Mouse (Mus musculus) lung, embryonic 15.5 days (tissue): ENCODE measurements at regions not wholly inside any gene's neighbourhood (a gene's known extent, or its start where the extent isn't known, plus 50 kb on each side); places are given as distances from the start of the nearest gene placed in this dataset.

ENCODE experiments used
- ATAC-seq: fragments of 200-750 bp; cut with Nextera tagmentation; 2 replicates; pipeline ENCODE4 v1.8.0; 2017; ENCODE audit warnings: moderate number of reproducible peaks, borderline replicate concordance; ENCODE audit not compliant: low FRiP score, low TSS enrichment; ENCODE audit errors: extremely low read depth
- H3K27ac ChIP-seq: fragments of 300-500 bp; sonication (generic); 2 replicates; pipeline ENCODE4 v1.5.1; 2015; ENCODE audit warnings: moderate library complexity, mild to moderate bottlenecking, inconsistent platforms
- H3K27me3 ChIP-seq: fragments of 300-500 bp; sonication (generic); 2 replicates; pipeline ENCODE4 v1.6.1; 2015; ENCODE audit warnings: inconsistent platforms
- H3K36me3 ChIP-seq: fragments of 300-500 bp; sonication (generic); 2 replicates; pipeline ENCODE4 v1.6.1; 2015; ENCODE audit warnings: inconsistent platforms
- H3K4me1 ChIP-seq: fragments of 300-500 bp; sonication (generic); 2 replicates; pipeline ENCODE4 v1.6.1; 2015; ENCODE audit warnings: inconsistent platforms
- H3K4me2 ChIP-seq: fragments of 300-500 bp; sonication (generic); 2 replicates; pipeline ENCODE4 v1.6.1; 2015; ENCODE audit warnings: inconsistent platforms, mild to moderate bottlenecking, moderate library complexity
- H3K4me3 ChIP-seq: fragments of 300-500 bp; sonication (generic); 2 replicates; pipeline ENCODE4 v1.5.1; 2015; ENCODE audit warnings: mild to moderate bottlenecking, inconsistent platforms
- H3K9ac ChIP-seq: fragments of 300-500 bp; sonication (generic); 2 replicates; pipeline ENCODE4 v1.6.1; 2015; ENCODE audit warnings: inconsistent platforms
- H3K9me3 ChIP-seq: fragments of 300-500 bp; sonication (generic); 2 replicates; pipeline ENCODE4 v1.6.1; 2016; ENCODE audit warnings: inconsistent platforms
- WGBS: fragments of 180-500 bp; shearing (Covaris S2); methylation state at CpG from one replicate; pipeline ENCODE4 v1.1.7; 2015; 5-methylcytosine and 5-hydroxymethylcytosine counted together

GRCm38 (mm10) chr14:86358584-86358983 lies 782.5 kb downstream of the Diaph3 start:
- Histone ChIP-seq H3K36me3 (no peaks in the 10 kb centered on the region), H3K4me1 (no peaks in the 10 kb centered on the region), H3K9ac (no peak overlapping the region), H3K27ac (no peak overlapping the region), H3K4me3 (no peak overlapping the region), H3K27me3 (no peaks in the 10 kb centered on the region), H3K4me2 (no peak overlapping the region), H3K9me3 (no peaks in the 10 kb centered on the region)
- WGBS, result 85% methylated on average over 6 of the region's 6 CpGs
- no peak for ATAC-seq

- no peaks in the 10 kb centered on the region for H3K9me3 ChIP-seq
- H3K9ac ChIP-seq, result no peak overlapping the region
- ATAC-seq, result no peak
- no peak overlapping the region for H3K4me2 ChIP-seq
- no peaks in the 10 kb centered on the region for H3K36me3 ChIP-seq
- H3K27me3 ChIP-seq, result no peaks in the 10 kb centered on the region
- 0 out of 2 replicates have a peak, but pooled peaks cover 5% of the 10 kb centered on the region for H3K4me1 ChIP-seq
- WGBS, result 16% methylated on average over 1 of the region's 1 CpGs
- no peak overlapping the region for H3K4me3 ChIP-seq
- H3K27ac ChIP-seq, result no peak overlapping the region
Measured at GRCm38 (mm10) chr14:86350526-86350925, 790.5 kb downstream of the Diaph3 start.

- no peaks in the 10 kb centered on the region for H3K36me3 ChIP-seq
- no peak overlapping the region for H3K27ac ChIP-seq
- H3K27me3 ChIP-seq, result no peaks in the 10 kb centered on the region
- H3K9ac ChIP-seq, result no peak overlapping the region
- H3K4me3 ChIP-seq, result no peak overlapping the region
- ATAC-seq, result peak; percentile 57
- H3K4me2 ChIP-seq, result no peak overlapping the region
- WGBS, result 58% methylated on average over 6 of the region's 6 CpGs
- no peaks in the 10 kb centered on the region for H3K4me1 ChIP-seq
- H3K9me3 ChIP-seq, result no peaks in the 10 kb centered on the region
Measured at GRCm38 (mm10) chr14:86339007-86339406, 802.0 kb downstream of the Diaph3 start.

- Histone ChIP-seq H3K9me3 (no peaks in the 10 kb centered on the region), H3K27ac (no peak overlapping the region), H3K27me3 (no peaks in the 10 kb centered on the region), H3K36me3 (no peaks in the 10 kb centered on the region), H3K9ac (no peak overlapping the region), H3K4me1 (no peaks in the 10 kb centered on the region), H3K4me3 (no peak overlapping the region), H3K4me2 (no peak overlapping the region)
- 84% methylated on average over 5 of the region's 5 CpGs for WGBS
- no peak for ATAC-seq
Measured at GRCm38 (mm10) chr14:86337052-86337451, 804.0 kb downstream of the Diaph3 start.

GRCm38 (mm10) chr14:86335284-86335683 lies 805.8 kb downstream of the Diaph3 start:
- no peaks in the 10 kb centered on the region for H3K27me3 ChIP-seq
- no peak for ATAC-seq
- H3K4me2 ChIP-seq, result no peak overlapping the region

GRCm38 (mm10) chr14:86329176-86329575 lies 811.9 kb downstream of the Diaph3 start:
- H3K4me3 ChIP-seq, result no peak overlapping the region
- H3K27ac ChIP-seq, result no peak overlapping the region; the same call in 1 of the 2 replicates
- no peaks in the 10 kb centered on the region for H3K36me3 ChIP-seq
- no peaks in the 10 kb centered on the region for H3K9me3 ChIP-seq
- no peak overlapping the region for H3K9ac ChIP-seq
- H3K4me2 ChIP-seq, result no peak overlapping the region
- no peaks in the 10 kb centered on the region for H3K27me3 ChIP-seq
- no peak for ATAC-seq
- H3K4me1 ChIP-seq, result no peaks in the 10 kb centered on the region
- 39% methylated on average over 3 of the region's 3 CpGs for WGBS

More at GRCm38 (mm10) chr14:86335284-86335683, 805.8 kb downstream of the Diaph3 start:
- 56% methylated on average over 2 of the region's 2 CpGs for WGBS
- Histone ChIP-seq H3K9ac (no peak overlapping the region), H3K4me3 (no peak overlapping the region), H3K36me3 (no peaks in the 10 kb centered on the region), H3K4me1 (no peaks in the 10 kb centered on the region), H3K27ac (no peak overlapping the region), H3K9me3 (no peaks in the 10 kb centered on the region)

- Histone ChIP-seq H3K4me2 (no peak overlapping the region), H3K4me1 (no peaks in the 10 kb centered on the region), H3K4me3 (no peak overlapping the region), H3K9ac (no peak overlapping the region), H3K27ac (no peak overlapping the region), H3K9me3 (no peaks in the 10 kb centered on the region), H3K27me3 (no peaks in the 10 kb centered on the region), H3K36me3 (no peaks in the 10 kb centered on the region)
- ATAC-seq, result no peak
- WGBS, result 63% methylated on average over 9 of the region's 9 CpGs
Measured at GRCm38 (mm10) chr14:86327646-86328045, 813.4 kb downstream of the Diaph3 start.

- 0 out of 2 replicates have a peak, but pooled peaks have one; percentile 11 for ATAC-seq
Measured at GRCm38 (mm10) chr14:86322365-86322764, 818.7 kb downstream of the Diaph3 start.

GRCm38 (mm10) chr14:86315974-86316373 lies 825.1 kb downstream of the Diaph3 start:
- H3K4me3 ChIP-seq, result no peak overlapping the region
- H3K9me3 ChIP-seq, result no peaks in the 10 kb centered on the region
- no peak overlapping the region for H3K27ac ChIP-seq
- H3K27me3 ChIP-seq, result no peaks in the 10 kb centered on the region
- H3K9ac ChIP-seq, result no peak overlapping the region
- H3K4me1 ChIP-seq, result no peaks in the 10 kb centered on the region
- no peak for ATAC-seq
- no peaks in the 10 kb centered on the region for H3K36me3 ChIP-seq
- H3K4me2 ChIP-seq, result no peak overlapping the region
- 62% methylated on average over 6 of the region's 6 CpGs for WGBS

More at GRCm38 (mm10) chr14:86322365-86322764, 818.7 kb downstream of the Diaph3 start:
- WGBS, result 20% methylated on average over 7 of the region's 7 CpGs
- Histone ChIP-seq H3K4me1 (no peaks in the 10 kb centered on the region), H3K9me3 (no peaks in the 10 kb centered on the region), H3K27ac (peak overlapping the region; percentile 34; the same call in 1 of the 2 replicates), H3K36me3 (no peaks in the 10 kb centered on the region), H3K9ac (no peak overlapping the region), H3K4me3 (no peak overlapping the region), H3K4me2 (no peak overlapping the region), H3K27me3 (no peaks in the 10 kb centered on the region)

GRCm38 (mm10) chr14:86308949-86309543 lies 832.0 kb downstream of the Diaph3 start:
- no peaks in the 10 kb centered on the region for H3K27me3 ChIP-seq
- H3K9me3 ChIP-seq, result no peaks in the 10 kb centered on the region
- H3K4me3 ChIP-seq, result no peak overlapping the region
- ATAC-seq, result no peak
- H3K27ac ChIP-seq, result no peak overlapping the region
- no peak overlapping the region for H3K9ac ChIP-seq
- H3K36me3 ChIP-seq, result no peaks in the 10 kb centered on the region
- H3K4me1 ChIP-seq, result 0 out of 2 replicates have a peak, but pooled peaks cover 7% of the 10 kb centered on the region
- no peak overlapping the region for H3K4me2 ChIP-seq
- WGBS, result 42% methylated on average over 7 of the region's 7 CpGs

- Histone ChIP-seq H3K4me3 (no peak overlapping the region), H3K27me3 (no peaks in the 10 kb centered on the region), H3K4me1 (0 out of 2 replicates have a peak, but pooled peaks cover 7% of the 10 kb centered on the region), H3K9ac (no peak overlapping the region), H3K4me2 (no peak overlapping the region), H3K27ac (0 out of 2 replicates have a peak overlapping the region, but pooled peaks have one; percentile 0), H3K36me3 (no peaks in the 10 kb centered on the region), H3K9me3 (no peaks in the 10 kb centered on the region)
- no peak; the same call in 1 of the 2 replicates for ATAC-seq
- WGBS, result 20% methylated on average over 2 of the region's 2 CpGs
Measured at GRCm38 (mm10) chr14:86307806-86308205, 833.2 kb downstream of the Diaph3 start.

- H3K4me3 ChIP-seq, result no peak overlapping the region
- H3K27ac ChIP-seq, result no peak overlapping the region
- 78% methylated on average over 5 of the region's 5 CpGs for WGBS
- H3K36me3 ChIP-seq, result no peaks in the 10 kb centered on the region
- no peak for ATAC-seq
- H3K4me1 ChIP-seq, result no peaks in the 10 kb centered on the region
- no peak overlapping the region for H3K4me2 ChIP-seq
- no peaks in the 10 kb centered on the region for H3K27me3 ChIP-seq
- H3K9me3 ChIP-seq, result no peaks in the 10 kb centered on the region
- H3K9ac ChIP-seq, result no peak overlapping the region
Measured at GRCm38 (mm10) chr14:86301666-86302065, 839.4 kb downstream of the Diaph3 start.
